Mouse (Mus musculus): ENCODE measurements around the gene Rpl13.

Rpl13 gene

GRCm38 (mm10) chr8:123146390-123146789, 44.2 kb downstream of the Rpl13 start:
- DNase-seq (ENCODE audit: extremely low spot score, low spot score), result no peak

- no peak for DNase-seq (ENCODE audit: extremely low spot score, low spot score)
These were observed 48.6 kb downstream of the Rpl13 start for GRCm38 (mm10) chr8:123150737-123151171.
